Mouse (Mus musculus) intestine, embryonic 16.5 days (tissue): ENCODE results near the gene Hspb6. TPM values are rescaled to one million over a fixed set of nuclear protein-coding genes. Genes with fewer than 3 reads are reported as not detected.

Source experiments
- ATAC-seq: fragments of 200-750 bp; cut with Nextera tagmentation; 2 replicates; pipeline ENCODE4 v1.8.0; 2017; ENCODE audit warnings: moderate TSS enrichment, moderate library complexity
- H3K27ac ChIP-seq: fragments of 300-500 bp; sonication (generic); 2 replicates; pipeline ENCODE4 v1.5.1; 2014; ENCODE audit warnings: mild to moderate bottlenecking, low read length
- H3K27me3 ChIP-seq: fragments of 300-500 bp; sonication (generic); replicated peaks from 2 replicates; pipeline ENCODE4 v1.6.1; 2014; ENCODE audit warnings: low read length, control low read depth, mixed read lengths; ENCODE audit not compliant: control insufficient read depth, insufficient read depth
- H3K36me3 ChIP-seq: fragments of 300-500 bp; sonication (generic); 2 replicates; pipeline ENCODE4 v1.6.1; 2014; ENCODE audit warnings: low read length, control low read depth; ENCODE audit not compliant: control insufficient read depth, insufficient read depth
- H3K4me1 ChIP-seq: fragments of 300-500 bp; sonication (generic); 2 replicates; pipeline ENCODE4 v1.6.1; 2014; ENCODE audit warnings: low read length, control low read depth, mixed read lengths; ENCODE audit not compliant: control insufficient read depth, insufficient read depth
- H3K4me2 ChIP-seq: fragments of 300-500 bp; sonication (generic); 2 replicates; pipeline ENCODE4 v1.6.1; 2014; ENCODE audit warnings: low read depth, low read length, control low read depth
- H3K4me3 ChIP-seq: fragments of 300-500 bp; sonication (generic); 2 replicates; pipeline ENCODE4 v1.5.1; 2014; ENCODE audit warnings: mild to moderate bottlenecking, low read length
- H3K9ac ChIP-seq: fragments of 300-500 bp; sonication (generic); 2 replicates; pipeline ENCODE4 v1.6.1; 2014; ENCODE audit warnings: low read depth, low read length
- H3K9me3 ChIP-seq: fragments of 300-500 bp; sonication (generic); 2 replicates; pipeline ENCODE4 v1.6.1; 2016; ENCODE audit warnings: low read length, control low read depth; ENCODE audit not compliant: control insufficient read depth
- WGBS: fragments of 180-500 bp; shearing (Covaris S2); extraction: QIAGEN DNeasy Blood & Tissue Kit; methylation state at CpG from one replicate; pipeline ENCODE4 v1.1.7; 2014; 5-methylcytosine and 5-hydroxymethylcytosine counted together
- polyA plus RNA-seq: library from polyadenylated mRNA; unstranded; fragments of >200 nt; fragmentation: Nextera tagmentation; extraction: Ambion mirVana; gene quantifications from 2 replicates; pipeline ENCODE4 v1.2.1, GENCODE M21; 2015

The Hspb6 gene
- polyA plus RNA-seq, 1 experiment from 2014 or later = 53.8 TPM

GRCm38 (mm10) chr7:30560296-30560695 is 8.3 kb downstream of the Hspb6 start:
- H3K4me1 ChIP-seq = peaks cover 21% of the 10 kb centered on the region
- H3K4me3 ChIP-seq = no peak overlapping the region
- H3K9ac ChIP-seq = no peak overlapping the region
- WGBS = 61% methylated on average over 2 of the region's 2 CpGs
- ATAC-seq = no peak
- peak overlapping the region; percentile 50; the same call in 1 of the 2 replicates for H3K27ac ChIP-seq
- no peaks in the 10 kb centered on the region for H3K27me3 ChIP-seq
- H3K36me3 ChIP-seq = peaks cover 10% of the 10 kb centered on the region
- H3K4me2 ChIP-seq = peak overlapping the region; percentile 53; the same call in 1 of the 2 replicates
- no peaks in the 10 kb centered on the region for H3K9me3 ChIP-seq

GRCm38 (mm10) chr7:30562526-30563116 is 10.6 kb downstream of the Hspb6 start:
- Histone ChIP-seq H3K27ac (peak overlapping the region; percentile 98), H3K4me3 (peak overlapping the region; percentile 85), H3K9me3 (no peaks in the 10 kb centered on the region), H3K4me1 (peaks cover 21% of the 10 kb centered on the region), H3K9ac (peak overlapping the region; percentile 78), H3K36me3 (peaks cover 8% of the 10 kb centered on the region; the same call in 1 of the 2 replicates), H3K27me3 (no peaks in the 10 kb centered on the region), H3K4me2 (peak overlapping the region; percentile 65)
- under 1% methylated on average over 27 of the region's 27 CpGs for WGBS
- no peak for ATAC-seq

- peak within 1 kb of the TSS; percentile 65 for H3K4me2 ChIP-seq
- H3K36me3 ChIP-seq = peaks cover 8% of the 10 kb centered on the region; the same call in 1 of the 2 replicates
- no peaks in the 10 kb centered on the region for H3K9me3 ChIP-seq
- 0% methylated on average over 45 of the region's 45 CpGs for WGBS
- H3K4me1 ChIP-seq = peaks cover 18% of the 10 kb centered on the region
- no peaks in the 10 kb centered on the region for H3K27me3 ChIP-seq
- ATAC-seq = peak; percentile 88
- H3K27ac ChIP-seq = peak within 1 kb of the TSS; percentile 98
- peak within 1 kb of the TSS; percentile 85 for H3K4me3 ChIP-seq
- H3K9ac ChIP-seq = peak within 1 kb of the TSS; percentile 88
Observed at GRCm38 (mm10) chr7:30563117-30563905, 11.3 kb downstream of the Hspb6 start, which contains the start of the genes U2af1l4, Gm49396 and Psenen. U2af1l4 (plus strand) TSS chr7:30563301. Gm49396 (plus strand) TSS chr7:30563344. Psenen (minus strand) TSS chr7:30563627.

- H3K36me3 ChIP-seq = peaks cover 10% of the 10 kb centered on the region
- H3K9ac ChIP-seq = peak overlapping the region; percentile 88
- no peak for ATAC-seq
- no peaks in the 10 kb centered on the region for H3K27me3 ChIP-seq
- peak overlapping the region; percentile 85 for H3K4me3 ChIP-seq
- 22% methylated on average over 6 of the region's 6 CpGs for WGBS
- H3K4me2 ChIP-seq = peak overlapping the region; percentile 58
- H3K9me3 ChIP-seq = no peaks in the 10 kb centered on the region
- H3K27ac ChIP-seq = peak overlapping the region; percentile 98
- peaks cover 12% of the 10 kb centered on the region for H3K4me1 ChIP-seq
Observed at GRCm38 (mm10) chr7:30563906-30564280, 11.9 kb downstream of the Hspb6 start.

- H3K4me2 ChIP-seq = no peak within 1 kb of the TSS
- H3K36me3 ChIP-seq = peaks cover 21% of the 10 kb centered on the region
- H3K9me3 ChIP-seq = no peaks in the 10 kb centered on the region
- H3K4me1 ChIP-seq = peaks cover 10% of the 10 kb centered on the region
- H3K4me3 ChIP-seq = no peak within 1 kb of the TSS
- WGBS = 95% methylated on average over 12 of the region's 12 CpGs
- H3K27me3 ChIP-seq = no peaks in the 10 kb centered on the region
- no peak within 1 kb of the TSS for H3K9ac ChIP-seq
- ATAC-seq = no peak
- no peak within 1 kb of the TSS for H3K27ac ChIP-seq
Observed at GRCm38 (mm10) chr7:30564970-30565571, 13.1 kb downstream of the Hspb6 start, which contains the start of gene Igflr1. Igflr1 (plus strand) TSS chr7:30565427.

- H3K27me3 ChIP-seq = no peaks in the 10 kb centered on the region
- peaks cover 27% of the 10 kb centered on the region for H3K36me3 ChIP-seq
- H3K27ac ChIP-seq = no peak overlapping the region
- no peak overlapping the region for H3K4me2 ChIP-seq
- H3K9ac ChIP-seq = no peak overlapping the region
- no peak for ATAC-seq
- no peaks in the 10 kb centered on the region for H3K9me3 ChIP-seq
- H3K4me1 ChIP-seq = peaks cover 7% of the 10 kb centered on the region; the same call in 1 of the 2 replicates
- H3K4me3 ChIP-seq = no peak overlapping the region
- 79% methylated on average over 9 of the region's 9 CpGs for WGBS
Observed at GRCm38 (mm10) chr7:30566033-30566432, 14.1 kb downstream of the Hspb6 start.

- ATAC-seq = no peak
- H3K4me2 ChIP-seq = no peak overlapping the region
- H3K36me3 ChIP-seq = peaks cover 37% of the 10 kb centered on the region
- no peaks in the 10 kb centered on the region for H3K27me3 ChIP-seq
- H3K9me3 ChIP-seq = no peaks in the 10 kb centered on the region
- no peak overlapping the region for H3K27ac ChIP-seq
- H3K4me3 ChIP-seq = no peak overlapping the region
- H3K9ac ChIP-seq = no peak overlapping the region
- peaks cover 7% of the 10 kb centered on the region; the same call in 1 of the 2 replicates for H3K4me1 ChIP-seq
- 90% methylated on average over 11 of the region's 11 CpGs for WGBS
Observed at GRCm38 (mm10) chr7:30567555-30567954, 15.6 kb downstream of the Hspb6 start.

GRCm38 (mm10) chr7:30572389-30572788 is 20.4 kb downstream of the Hspb6 start:
- ATAC-seq = no peak
- Histone ChIP-seq H3K9ac (no peak overlapping the region), H3K4me1 (no peaks in the 10 kb centered on the region), H3K27me3 (no peaks in the 10 kb centered on the region), H3K36me3 (peaks cover 64% of the 10 kb centered on the region), H3K27ac (no peak overlapping the region), H3K4me3 (no peak overlapping the region), H3K4me2 (no peak overlapping the region), H3K9me3 (no peaks in the 10 kb centered on the region)
- WGBS = 82% methylated on average over 5 of the region's 5 CpGs

- Histone ChIP-seq H3K27me3 (no peaks in the 10 kb centered on the region), H3K27ac (no peak overlapping the region)
- 78% methylated on average over 2 of the region's 2 CpGs for WGBS
Observed at GRCm38 (mm10) chr7:30572969-30573368, 21.0 kb downstream of the Hspb6 start.

More at GRCm38 (mm10) chr7:30572969-30573368, 21.0 kb downstream of the Hspb6 start:
- Histone ChIP-seq H3K4me2 (no peak overlapping the region), H3K9ac (no peak overlapping the region), H3K36me3 (peaks cover 65% of the 10 kb centered on the region), H3K4me1 (no peaks in the 10 kb centered on the region), H3K4me3 (no peak overlapping the region), H3K9me3 (no peaks in the 10 kb centered on the region)
- ATAC-seq = no peak
